Mouse (Mus musculus): ENCODE results near the gene Spop.

DNA sequence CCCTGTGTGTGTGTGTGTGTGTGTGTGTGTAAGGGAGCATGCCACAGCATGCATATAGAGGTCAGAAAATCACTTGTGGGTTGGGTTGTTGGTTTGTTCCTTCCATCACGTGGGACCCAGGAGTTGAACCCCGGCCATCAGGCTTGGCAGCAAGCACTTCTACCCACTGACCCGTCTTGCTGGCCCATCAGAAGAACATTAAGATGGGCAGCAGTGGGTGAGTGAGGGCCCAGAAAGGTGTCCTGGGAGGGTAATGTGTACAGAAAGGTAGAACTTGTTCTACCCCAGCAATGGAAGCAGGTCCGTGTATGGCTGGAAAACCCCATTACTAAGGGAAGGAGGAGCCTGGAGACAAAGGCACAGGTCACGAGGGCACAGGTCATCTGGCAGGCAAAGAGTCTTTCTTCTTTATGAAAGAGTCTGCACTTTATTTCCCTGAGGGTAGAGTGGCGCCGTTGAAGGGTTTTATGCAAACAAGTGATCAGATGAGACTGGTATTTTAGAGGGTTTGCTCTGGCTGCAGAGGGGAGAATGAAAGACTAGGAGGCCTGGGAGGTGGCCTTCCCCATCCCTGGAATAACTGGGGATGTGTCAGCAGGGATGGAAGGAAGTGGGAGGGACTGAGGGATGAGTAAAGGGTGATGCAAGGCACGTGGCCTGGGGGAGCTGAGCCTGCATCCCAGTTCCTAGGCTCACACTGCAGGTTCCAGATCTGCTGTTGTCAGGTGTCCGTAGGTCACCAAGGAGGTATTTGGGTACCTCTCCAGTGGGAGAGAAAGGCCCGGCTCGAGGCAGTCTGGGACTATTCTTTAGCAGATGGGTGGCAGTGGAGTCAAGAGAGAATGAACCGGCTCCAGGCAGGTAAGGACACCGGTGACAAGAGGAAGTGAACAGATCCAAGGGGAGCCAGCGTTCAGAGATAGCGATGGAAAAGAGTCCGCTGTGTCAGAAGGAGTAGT is 10.2 kb upstream of the Spop start:
- TF ChIP-seq FLI1 (IDR thresholded peaks at IDR 0.05; ENCODE audit: low read length) (no peak), GATA1 (IDR thresholded peaks at IDR 0.05; ENCODE audit: borderline replicate concordance, low read length) (no peak)

Measured in megakaryocyte, embryonic 14.5 days (primary cell).